Mouse (Mus musculus) bone marrow macrophage, adult 2 months (primary cell): ENCODE measurements around the gene Arid3c.
"Not testable (repeated sequence)": the region's sequence is repeated elsewhere in the genome, so short reads cannot be mapped to it uniquely, and the experiment has no call there.

Experiments
- CTCF ChIP-seq: IDR thresholded peaks from 2 replicates; pipeline ENCODE4 v1.5.1; 2012; ENCODE audit warnings: low read depth, mild to moderate bottlenecking, low read length, moderate library complexity
- POLR2A ChIP-seq: IDR thresholded peaks from 2 replicates; pipeline ENCODE4 v1.6.1; 2012; ENCODE audit warnings: mild to moderate bottlenecking, low read depth, low read length, borderline replicate concordance

DNA sequence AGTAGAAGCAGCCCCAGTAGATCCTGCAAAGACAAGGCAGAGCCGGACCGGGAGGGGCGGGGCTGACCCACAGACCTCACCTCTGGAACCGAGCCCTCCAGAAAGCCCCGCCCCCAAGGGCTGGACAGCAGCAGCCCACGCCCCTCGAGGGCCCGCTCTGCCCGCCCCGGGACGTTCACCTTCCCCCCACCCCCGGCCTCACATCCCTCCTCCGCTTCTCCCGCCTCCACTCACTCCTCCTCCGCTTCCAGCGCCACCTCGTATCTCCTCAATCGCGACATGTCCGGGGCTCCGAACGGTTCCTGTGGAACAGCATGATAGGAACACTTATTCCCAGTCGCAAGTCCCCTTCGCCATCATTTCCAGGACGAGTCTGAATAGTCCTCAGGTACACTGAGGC is 42.6 kb upstream of the Arid3c start:
- TF ChIP-seq CTCF, POLR2A: not testable (repeated sequence)
